Comparison of ENCODE assay signal across 14 mouse cellular contexts in genomic region chr6:17730122-17730521, GRCm38 (mm10). TPM values are rescaled to one million over a fixed set of nuclear protein-coding genes. Genes with fewer than 3 reads are reported as not detected.
DNase-seq lines count a peak whose midpoint lies in the region; ATAC-seq and TF ChIP-seq lines count a peak whose summit lies in the region.
"Had no signal": no experiment of that assay in that cellular context is flagged by ENCODE, and none has a peak within 500 bp of the region (broad histone marks: within the 10 kb centered on the region; RNA-seq: fewer than 3 reads in every experiment).

No protein-coding gene starts in this region.

- no peak overlapping the region for H3K27ac ChIP-seq in lung, postnatal 0 days (ENCODE audit: low read length)
- H3K27ac ChIP-seq in layer of hippocampus, adult 2 months, result peak overlapping the region; percentile 81
- H3K27ac ChIP-seq: hindbrain, embryonic 15.5 days; neural tube, embryonic 13.5 days had no signal

- H3K9me3 ChIP-seq in lung, postnatal 0 days (ENCODE audit: low read length), result no peaks in the 10 kb centered on the region
- H3K9me3 ChIP-seq: hindbrain, embryonic 15.5 days; neural tube, embryonic 13.5 days had no signal

- intact Hi-C loops in left cerebral cortex, postnatal 10 days (cut with DNase I), result no loop called here

- no peaks in the 10 kb centered on the region for H3K27me3 ChIP-seq in lung, postnatal 0 days (replicated peaks; ENCODE audit: insufficient read depth, low read length)
- H3K27me3 ChIP-seq: hindbrain, embryonic 15.5 days; neural tube, embryonic 13.5 days had no signal

- H3K4me2 ChIP-seq in lung, postnatal 0 days (replicated peaks; ENCODE audit: low read depth, low read length), result no peak overlapping the region
- H3K4me2 ChIP-seq: hindbrain, embryonic 15.5 days; liver, embryonic 11.5 days; neural tube, embryonic 13.5 days had no signal

- H3K4me1 ChIP-seq in lung, postnatal 0 days (ENCODE audit: insufficient read depth, low read depth, low read length), result no peaks in the 10 kb centered on the region; the same call in 1 of the 2 replicates
- H3K4me1 ChIP-seq: hindbrain, embryonic 15.5 days; neural tube, embryonic 13.5 days had no signal

- no peak for TF ChIP-seq CTCF in lung, postnatal 0 days (IDR thresholded peaks at IDR 0.05)
- no peak for TF ChIP-seq CTCF in layer of hippocampus, adult 2 months (conservative IDR thresholded peaks at IDR 0.05)

- ATAC-seq in lung, postnatal 0 days, result peak; percentile 61; the same call in 1 of the 2 replicates
- ATAC-seq: activated CD4-positive, CD25-positive, alpha-beta regulatory T cell, adult 4 months had no signal

- H3K4me3 ChIP-seq in lung, postnatal 0 days (ENCODE audit: low read depth, low read length), result no peak overlapping the region
- H3K4me3 ChIP-seq in layer of hippocampus, adult 2 months, result no peak overlapping the region
- H3K4me3 ChIP-seq: hindbrain, embryonic 15.5 days; neural tube, embryonic 13.5 days had no signal

- TF ChIP-seq EP300 in lung, postnatal 0 days (IDR thresholded peaks at IDR 0.05), result no peak

- WGBS in lung, postnatal 0 days, result 67% methylated on average over 6 of the region's 6 CpGs

- H3K9ac ChIP-seq in lung, postnatal 0 days (replicated peaks; ENCODE audit: low read depth), result no peak overlapping the region
- H3K9ac ChIP-seq: hindbrain, embryonic 15.5 days; neural tube, embryonic 13.5 days had no signal

- DNase-seq in lung, postnatal 0 days (ENCODE audit: low spot score), result peak; percentile 47
- no peak for DNase-seq in lung, postnatal 36 days
- DNase-seq in layer of hippocampus, adult 2 months (ENCODE audit: low spot score in 2 of 2), result peak; percentile 72 to 84
- peak; percentile 39 to 53 for DNase-seq in left cerebral cortex, postnatal 10 days (ENCODE audit: extremely low spot score in 1 of 2, low spot score in 2 of 2)
- no peak for DNase-seq in cerebellum, postnatal 4 days (ENCODE audit: low spot score in 2 of 2)
- no peak for DNase-seq in kidney, adult 18-20 months
- DNase-seq in spleen, postnatal 14 days (ENCODE audit: low spot score in 2 of 2), result no peak
- DNase-seq: cerebellum, adult 18-20 months; heart, adult 18-20 months; retina, postnatal 1 day had no signal

- H3K36me3 ChIP-seq in lung, postnatal 0 days (ENCODE audit: insufficient read depth, low read length), result no peaks in the 10 kb centered on the region
- H3K36me3 ChIP-seq: hindbrain, embryonic 15.5 days; neural tube, embryonic 13.5 days had no signal

RNA-seq across cellular contexts. Expression of gene St7, which starts 37.4 kb away (rescaled TPM):
- polyA plus RNA-seq in lung, postnatal 0 days (2015; fragmentation: Nextera tagmentation; extraction: Ambion mirVana), result 23.7 and 24.5 TPM in 2 replicates
- 10 to 100 TPM; 53.8 to 56.1 TPM for total RNA-seq in layer of hippocampus, adult 2 months (2021)
- total RNA-seq in left cerebral cortex, postnatal 10 days (2021), result 10 to 100 TPM; 41.1 to 46.5 TPM

Comparison
In these comparisons a context has a peak if more than half of its experiments do, and no peak if none do; other contexts are left out.
1. DNase-seq: peak in lung, postnatal 0 days (single experiment), layer of hippocampus, adult 2 months (2 of 2) and left cerebral cortex, postnatal 10 days (2 of 2); none in lung, postnatal 36 days (single experiment), cerebellum, postnatal 4 days (0 of 2), kidney, adult 18-20 months (single experiment) and spleen, postnatal 14 days (0 of 2).